Mouse (Mus musculus): ENCODE measurements at regions not wholly inside any gene's neighbourhood (a gene's known extent, or its start where the extent isn't known, plus 50 kb on each side); places are given as distances from the start of the nearest gene placed in this dataset.

DNA sequence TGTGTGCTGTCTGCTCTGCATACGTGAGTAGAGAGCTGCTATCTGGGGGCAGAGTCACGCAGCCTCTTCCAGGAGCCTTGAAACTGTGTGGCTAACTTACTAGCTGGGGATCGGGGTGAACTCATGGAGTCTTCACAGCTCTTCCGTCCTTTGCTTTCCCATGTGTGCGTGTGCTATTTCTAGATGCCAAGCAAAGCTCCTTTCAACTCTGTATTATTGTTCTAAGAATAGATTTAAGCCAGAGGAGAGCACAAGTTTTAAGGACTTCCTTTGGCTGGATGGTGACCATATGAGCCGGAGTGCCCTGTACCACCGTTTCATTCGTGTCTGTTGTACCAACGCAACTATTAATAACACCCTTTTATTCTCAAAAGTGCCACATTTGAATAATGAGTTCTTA is 254.0 kb downstream of the Gm12728 start:
- DNase-seq (ENCODE audit: low spot score in 2 of 2), result no peak

DNA sequence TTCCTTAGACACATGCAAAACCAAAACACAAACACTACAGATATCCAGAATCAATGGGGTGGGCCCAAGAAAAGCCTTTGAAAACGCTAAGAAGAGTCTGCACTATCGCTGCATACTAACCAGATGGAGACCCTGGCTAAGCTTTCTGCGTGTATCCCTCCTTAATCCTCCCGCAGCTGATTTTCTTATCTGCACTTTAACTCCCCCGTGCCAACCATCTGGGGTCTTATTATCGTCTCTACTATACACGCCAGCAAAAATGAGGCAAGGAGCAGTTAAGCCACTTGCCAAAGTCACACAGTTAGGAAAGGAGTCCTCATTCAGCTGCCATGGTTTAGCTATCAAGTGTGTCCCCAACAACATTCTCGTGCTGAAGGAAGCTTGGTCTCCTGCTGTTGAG is 258.4 kb downstream of the Gm12728 start:
- no peak for DNase-seq (ENCODE audit: low spot score in 2 of 2)

DNA sequence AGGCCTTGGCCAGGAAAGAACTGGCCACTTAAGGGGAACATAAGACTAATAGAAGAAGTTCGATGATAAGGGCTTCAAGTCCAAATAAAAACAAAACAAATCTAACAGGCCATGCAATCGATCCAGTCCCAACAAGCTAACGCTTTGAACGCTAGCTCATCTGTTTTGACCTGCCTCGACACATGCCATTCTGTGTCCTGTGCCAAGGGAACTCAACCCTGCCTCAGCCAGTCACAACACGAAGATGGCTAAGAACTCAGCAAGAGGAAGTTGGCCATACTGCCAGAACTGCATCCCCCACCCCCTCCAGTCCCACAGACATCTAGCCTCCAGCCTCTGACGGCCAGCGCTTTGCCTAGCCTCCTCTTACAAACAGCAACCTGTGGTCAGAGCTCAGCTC is 259.1 kb downstream of the Gm12728 start:
- DNase-seq (ENCODE audit: low spot score in 2 of 2), result no peak

DNA sequence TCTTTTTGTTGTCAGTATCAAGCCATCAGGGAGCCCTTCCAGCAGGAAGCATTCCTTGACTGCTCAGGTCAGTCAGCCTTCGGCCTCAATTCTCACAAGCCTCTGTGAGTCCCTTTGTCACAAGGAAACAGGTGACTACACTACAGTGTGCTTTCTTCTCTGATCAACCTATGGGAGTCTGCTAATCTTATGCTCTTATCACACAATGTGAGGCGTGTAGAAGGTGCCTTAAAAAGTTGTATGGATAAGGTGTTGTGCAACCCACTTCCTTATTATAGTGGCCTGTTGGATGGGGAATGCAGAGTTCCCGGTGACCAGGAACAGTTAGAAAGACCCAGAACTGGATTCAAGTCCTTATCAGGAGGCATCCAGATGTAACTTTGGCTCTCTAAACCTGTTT is 260.2 kb downstream of the Gm12728 start:
- no peak for DNase-seq (ENCODE audit: low spot score in 2 of 2)

DNA sequence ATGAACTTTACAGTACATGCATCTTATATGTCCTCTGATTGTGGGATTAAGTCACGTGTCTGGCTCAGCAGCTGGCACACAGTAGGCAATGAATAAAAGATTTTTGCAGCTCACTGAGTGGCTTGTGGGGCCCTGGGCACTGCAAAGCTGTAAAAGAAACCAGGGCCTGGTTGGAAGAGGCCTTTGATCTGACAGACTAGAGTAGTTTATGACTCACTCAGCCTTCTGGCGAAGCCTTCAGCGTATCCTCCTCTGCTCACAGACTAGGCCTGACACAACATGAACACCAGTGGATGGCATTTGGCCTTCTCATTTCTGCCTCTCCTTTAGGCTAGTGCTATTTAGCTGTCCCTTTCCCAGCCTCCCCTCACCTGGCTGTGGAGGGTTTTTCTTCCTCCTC is 260.6 kb downstream of the Gm12728 start:
- DNase-seq (ENCODE audit: low spot score in 2 of 2), result no peak

DNA sequence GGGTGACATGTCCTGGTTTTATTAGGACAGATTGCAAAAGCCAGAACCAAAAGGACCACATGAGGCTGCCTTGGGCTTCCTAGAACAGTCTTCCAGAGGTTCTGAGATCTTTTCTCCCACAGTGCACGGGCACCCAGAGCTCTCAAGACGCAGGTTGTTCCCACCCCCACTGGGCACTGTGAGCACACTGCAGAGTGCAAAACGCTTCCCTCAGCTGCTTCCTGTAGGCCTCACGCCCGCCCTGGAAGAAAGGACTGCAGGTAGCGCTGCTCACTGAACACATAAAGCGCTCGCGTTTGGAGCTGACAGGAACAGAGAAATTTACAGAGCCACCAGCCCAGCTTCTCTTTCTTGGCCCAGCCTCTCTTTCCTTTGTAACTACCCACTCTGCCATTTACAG is 262.5 kb upstream of the Usp24 start:
- DNase-seq (ENCODE audit: low spot score in 2 of 2), result no peak

DNA sequence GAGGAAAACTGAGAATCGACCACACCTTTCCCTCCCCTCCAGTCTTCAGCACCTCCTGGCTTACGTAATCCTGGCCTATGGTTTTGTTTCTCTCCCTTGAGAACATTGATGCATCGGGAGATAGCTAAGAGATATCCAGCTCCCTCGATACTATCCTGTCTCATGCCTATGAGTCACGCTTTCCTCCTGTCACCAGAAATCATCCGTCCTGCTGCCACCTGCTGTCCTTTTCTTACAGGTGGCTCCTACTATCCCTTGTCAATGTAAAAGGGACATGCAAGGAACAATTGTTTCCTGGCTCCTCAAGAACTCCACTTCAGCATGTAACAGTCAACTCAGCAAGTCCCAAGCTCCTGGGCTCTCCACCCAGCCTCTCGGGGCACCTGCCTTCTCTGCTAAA is 261.7 kb upstream of the Usp24 start:
- DNase-seq (ENCODE audit: low spot score in 2 of 2), result no peak

DNA sequence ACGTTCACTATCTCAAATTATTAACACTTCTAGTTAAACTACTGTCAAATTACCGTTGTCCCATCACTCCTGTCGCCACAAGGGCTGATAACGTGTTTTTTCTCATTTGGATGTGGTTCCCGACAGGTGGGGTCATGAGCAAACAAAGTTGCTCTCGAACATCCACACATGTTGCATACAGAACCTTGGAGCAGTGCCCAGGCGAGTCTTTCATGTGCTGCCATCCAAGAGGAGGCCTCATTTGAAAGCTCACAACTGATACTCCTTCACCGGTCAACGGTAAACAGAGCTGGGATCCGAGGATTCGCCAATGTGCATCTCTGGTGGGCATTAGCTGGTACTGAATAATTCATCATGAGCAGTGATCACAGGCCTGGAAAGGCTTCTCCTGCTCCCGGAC is 253.4 kb upstream of the Usp24 start:
- no peak for DNase-seq (ENCODE audit: low spot score in 2 of 2)

DNA sequence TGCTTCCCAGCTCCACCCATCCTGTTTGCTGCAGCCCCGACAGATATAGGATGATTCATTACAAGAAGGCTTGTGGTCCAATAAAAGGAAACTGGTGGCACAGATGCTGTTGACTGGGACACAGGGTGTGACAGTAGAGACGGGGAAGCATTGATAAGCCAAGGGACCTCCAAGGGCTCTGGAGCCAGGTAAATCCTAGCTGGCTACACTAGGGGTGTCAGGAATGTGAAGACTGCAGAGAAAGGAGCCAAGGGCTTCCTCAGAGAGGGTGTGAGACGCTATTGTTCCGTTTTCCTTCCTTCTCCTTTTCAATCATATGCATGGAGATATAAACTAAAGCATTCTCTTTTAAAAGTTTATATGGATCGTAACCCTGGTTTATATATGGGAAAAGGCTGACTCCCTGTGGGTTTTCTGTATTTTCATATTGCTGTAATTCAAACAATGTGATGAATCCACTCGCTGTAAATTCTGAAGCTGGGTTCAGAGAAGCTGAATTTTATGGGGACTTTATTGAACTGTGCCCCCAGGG is 252.1 kb upstream of the Usp24 start:
- no peak for DNase-seq (ENCODE audit: low spot score in 2 of 2)

DNA sequence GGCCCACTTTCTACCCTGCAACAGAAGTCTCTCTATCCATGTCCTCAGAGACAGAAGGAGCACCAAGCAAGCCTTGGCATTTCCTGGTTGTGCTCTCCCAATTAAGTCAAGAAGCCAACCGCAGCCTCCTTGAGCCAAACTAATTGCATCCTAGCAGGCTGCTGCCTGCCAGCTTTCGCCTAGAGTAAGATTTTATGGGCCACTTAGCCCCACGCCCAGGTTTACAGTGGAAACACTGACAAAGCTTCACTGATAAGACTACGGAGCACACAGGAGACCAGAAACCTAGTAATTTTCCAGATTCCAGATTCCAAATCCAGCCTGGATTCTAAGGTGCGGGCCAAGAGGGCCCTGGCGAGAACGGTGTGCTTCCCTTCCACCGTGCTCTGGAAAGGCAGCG is 249.0 kb upstream of the Usp24 start:
- DNase-seq (ENCODE audit: low spot score in 2 of 2), result no peak

DNA sequence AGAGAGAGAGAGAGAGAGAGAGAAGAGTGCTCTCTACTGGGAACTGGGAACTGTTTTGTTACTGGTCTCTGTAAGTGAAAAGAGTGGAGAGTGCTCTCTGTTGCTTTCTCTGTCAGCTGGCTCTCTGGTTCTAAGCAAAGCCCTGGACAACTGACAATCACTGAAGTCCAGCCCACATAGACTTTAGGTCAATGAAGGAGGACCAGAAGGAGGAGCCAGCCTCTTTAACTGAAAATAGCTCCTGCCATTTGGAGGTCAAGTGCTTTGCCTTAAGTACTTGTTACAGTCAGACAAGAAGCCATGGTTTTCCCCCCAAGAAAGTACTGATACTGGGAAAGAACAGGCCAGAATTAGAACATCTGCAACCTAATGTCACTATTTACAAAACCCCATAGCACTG is 232.5 kb upstream of the Usp24 start:
- DNase-seq (ENCODE audit: low spot score in 2 of 2), result no peak

DNA sequence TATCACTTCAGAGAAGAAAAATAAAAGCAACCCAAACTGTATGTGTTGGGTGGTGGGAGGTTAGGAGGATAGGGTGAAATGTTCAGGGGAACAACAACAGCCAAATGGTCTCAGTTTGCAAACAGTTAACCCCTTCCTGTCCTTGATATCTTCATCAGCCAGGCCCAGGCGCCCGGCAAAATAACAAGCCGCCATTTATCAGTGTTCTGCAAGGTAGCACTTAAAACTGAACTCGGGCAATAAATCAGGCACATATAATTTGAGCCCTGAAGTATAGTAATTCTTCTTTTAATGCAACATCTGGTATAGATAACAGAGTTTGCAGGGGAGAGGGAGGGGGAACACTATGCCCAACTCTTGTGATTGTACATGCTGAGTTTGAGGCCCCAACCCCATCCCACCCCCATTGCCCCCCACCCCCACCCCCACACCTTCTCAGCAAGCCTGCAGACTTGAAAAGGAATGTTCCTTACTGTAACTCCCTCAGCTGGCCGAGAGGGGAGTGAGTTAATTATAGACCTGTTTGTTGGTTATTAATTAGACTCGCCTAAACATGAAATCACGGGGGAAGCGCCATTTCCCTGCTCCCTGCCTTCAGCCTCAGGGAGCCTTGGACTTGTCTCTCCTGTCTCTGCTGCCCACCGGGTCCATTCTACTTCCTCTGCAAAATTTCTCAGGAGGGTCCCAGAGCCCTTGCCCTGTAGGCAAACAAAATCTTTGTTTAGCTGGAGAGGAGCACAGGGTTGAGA is 223.9 kb upstream of the Usp24 start:
- DNase-seq (ENCODE audit: low spot score in 2 of 2), result no peak

DNA sequence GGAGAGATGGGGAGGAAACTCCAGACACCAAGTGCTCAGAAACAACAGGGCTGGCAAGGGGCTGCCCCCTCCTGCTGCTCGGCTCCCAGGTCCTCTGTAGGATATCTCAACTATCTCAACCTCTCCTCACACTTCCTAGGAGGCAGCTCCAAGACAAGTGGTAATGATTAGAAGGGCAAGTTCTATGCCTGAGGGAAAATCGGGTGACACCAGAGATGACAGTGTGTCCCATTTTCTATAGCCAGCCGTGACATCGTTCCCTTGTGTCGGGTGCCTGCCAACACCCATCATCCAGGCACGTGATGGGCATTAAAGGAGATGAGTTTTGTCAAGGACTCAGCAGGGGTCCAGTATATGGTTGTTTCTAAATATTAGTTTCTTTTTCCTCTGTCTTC is 223.3 kb upstream of the Usp24 start:
- DNase-seq (ENCODE audit: low spot score in 2 of 2), result no peak

DNA sequence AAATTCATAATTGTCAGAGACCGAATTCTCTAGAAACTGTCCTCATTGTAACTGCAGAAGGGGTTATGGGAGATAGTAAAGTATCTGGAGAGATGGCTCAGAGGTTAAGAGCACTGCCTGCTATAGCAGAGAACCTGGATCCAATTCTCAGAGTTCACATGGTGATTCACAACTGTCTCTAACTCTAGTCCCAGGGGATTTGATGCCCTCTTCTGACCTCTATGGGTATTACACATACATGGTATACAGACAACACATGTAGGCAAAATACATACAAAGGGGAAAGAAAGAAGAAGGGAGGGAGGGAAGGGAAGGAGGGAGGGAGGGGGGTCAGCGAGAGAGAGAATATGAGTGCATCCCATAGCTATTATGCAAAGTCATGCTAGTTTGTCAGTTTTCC is 222.8 kb upstream of the Usp24 start:
- no peak for DNase-seq (ENCODE audit: low spot score in 2 of 2)

DNA sequence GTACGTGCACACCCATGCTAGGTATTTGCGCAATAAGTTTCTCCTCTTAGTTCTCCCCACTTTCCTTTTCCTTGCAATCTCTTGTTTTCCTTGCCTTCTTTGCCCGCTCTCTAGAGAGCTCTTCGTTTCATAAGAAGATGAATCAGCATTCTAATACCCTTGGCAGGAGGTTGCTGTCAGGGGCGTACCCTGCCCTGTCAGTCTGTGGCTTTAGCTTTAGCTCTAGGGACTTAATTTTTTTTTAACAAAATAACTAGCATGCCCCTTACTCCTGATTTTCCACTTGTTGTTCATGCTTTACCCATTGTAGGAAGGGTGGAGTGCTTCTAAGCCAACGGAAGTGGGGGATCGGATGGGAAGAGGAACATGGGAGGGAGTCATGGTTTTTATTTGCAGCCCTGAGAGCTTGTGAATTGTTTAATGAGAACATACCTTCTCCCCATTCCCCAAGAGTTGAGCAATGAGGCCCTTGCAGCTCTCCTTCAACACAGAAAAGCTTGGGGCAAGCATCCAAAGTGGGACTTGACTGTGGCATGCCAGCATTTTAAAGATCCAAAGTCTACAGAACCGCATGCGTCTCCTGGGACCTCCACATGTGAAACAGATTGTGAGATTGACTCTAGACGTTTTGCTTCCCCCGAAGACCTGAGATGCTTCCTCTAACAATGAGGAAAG is 221.0 kb upstream of the Usp24 start:
- no peak for DNase-seq (ENCODE audit: low spot score in 2 of 2)

DNA sequence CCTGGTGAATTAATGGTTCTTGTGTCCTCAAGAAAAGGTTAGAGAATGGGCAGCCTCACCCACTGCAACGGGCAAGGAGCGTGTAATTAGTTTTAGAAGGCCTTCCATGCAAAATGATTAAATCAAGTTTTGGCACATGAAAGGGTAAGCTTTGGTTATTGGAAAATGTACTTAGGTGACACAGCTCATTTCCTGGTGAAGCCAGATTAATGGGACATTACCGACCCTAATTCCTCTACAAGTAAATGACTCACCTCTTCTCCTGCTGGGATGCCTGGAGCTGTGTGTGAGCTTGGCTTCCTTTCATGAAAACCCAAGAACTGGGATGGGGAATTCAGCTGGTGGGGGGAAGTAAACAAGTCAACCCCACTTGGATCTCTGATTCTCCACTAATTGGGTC is 219.9 kb upstream of the Usp24 start:
- no peak for DNase-seq (ENCODE audit: low spot score in 2 of 2)

DNA sequence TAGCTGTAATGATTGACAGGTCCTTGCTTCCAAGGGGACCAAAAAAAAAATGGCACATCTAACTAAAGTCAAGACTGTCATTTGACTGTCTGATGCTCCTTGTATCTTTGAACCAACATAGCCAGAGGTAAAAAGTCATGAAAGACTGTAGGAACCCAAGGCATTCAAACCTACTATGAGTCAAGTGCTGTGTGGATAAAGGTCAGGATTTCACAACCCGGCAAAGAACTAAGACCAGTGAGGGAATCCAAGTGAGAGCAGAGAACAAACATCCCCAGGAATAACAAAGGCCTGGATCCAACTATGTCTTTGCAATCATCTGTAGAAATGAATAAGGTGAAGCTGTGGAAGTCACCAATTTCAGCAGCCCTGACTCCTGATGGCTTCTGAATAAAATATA is 218.2 kb upstream of the Usp24 start:
- DNase-seq (ENCODE audit: low spot score in 2 of 2), result no peak

DNA sequence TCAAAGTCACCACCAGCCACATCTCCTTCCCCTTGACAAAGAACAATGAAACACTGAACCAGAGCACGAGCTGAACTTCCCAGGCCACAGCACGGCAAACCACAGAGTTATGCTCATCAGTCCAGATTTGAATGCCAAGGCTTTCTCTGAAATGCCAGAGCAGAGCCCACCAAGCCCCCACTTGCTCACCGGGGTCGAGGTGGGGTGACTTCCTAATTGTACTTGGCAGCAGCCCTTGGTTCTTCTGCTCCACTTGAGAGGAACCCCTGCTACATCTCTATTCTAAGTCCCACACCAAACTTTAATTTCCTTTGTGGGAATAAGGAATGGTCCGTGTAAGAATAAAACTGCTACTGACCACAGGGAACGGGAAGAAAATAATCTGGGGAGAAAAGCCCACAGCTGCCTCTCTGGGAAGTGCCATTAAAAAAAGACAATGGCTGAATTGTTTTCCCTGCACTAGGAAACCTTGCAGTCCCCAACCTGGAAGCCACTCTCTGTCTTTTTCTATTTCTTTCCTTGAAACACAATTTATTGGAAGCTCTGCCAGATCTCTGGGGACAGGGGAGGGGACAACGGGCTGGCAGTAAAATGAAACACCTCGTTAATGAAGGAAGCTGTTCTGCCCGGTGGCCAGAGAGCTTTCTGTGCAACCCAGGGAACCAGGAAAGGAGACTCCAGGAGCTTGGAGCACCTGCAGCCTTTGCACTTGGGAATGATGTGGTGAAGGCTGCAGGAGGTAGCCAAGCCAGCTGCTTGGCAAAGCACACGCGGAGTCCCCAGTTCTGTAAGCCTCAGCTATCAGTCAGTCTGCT is 215.6 kb upstream of the Usp24 start:
- DNase-seq (ENCODE audit: low spot score in 2 of 2), result no peak

DNA sequence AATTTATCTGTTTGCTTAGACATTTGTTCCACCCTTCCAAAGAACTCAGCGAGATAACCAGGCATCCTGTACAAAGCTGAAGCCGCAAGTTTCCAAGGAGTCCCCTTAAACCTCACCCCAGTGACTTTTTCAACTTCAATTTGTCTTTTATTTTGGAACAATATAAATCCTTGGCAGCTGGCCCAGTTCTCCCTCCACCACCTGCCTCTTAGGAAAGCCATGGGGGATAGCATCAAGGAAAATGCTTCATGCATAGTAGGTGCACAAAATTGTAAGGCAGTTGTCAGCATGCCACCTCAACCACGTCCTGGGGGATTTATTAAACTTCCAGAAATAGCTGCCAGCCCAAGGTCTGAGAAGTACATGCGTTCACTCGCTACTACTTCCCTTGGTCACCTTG is 214.1 kb upstream of the Usp24 start:
- DNase-seq (ENCODE audit: low spot score in 2 of 2), result no peak

DNA sequence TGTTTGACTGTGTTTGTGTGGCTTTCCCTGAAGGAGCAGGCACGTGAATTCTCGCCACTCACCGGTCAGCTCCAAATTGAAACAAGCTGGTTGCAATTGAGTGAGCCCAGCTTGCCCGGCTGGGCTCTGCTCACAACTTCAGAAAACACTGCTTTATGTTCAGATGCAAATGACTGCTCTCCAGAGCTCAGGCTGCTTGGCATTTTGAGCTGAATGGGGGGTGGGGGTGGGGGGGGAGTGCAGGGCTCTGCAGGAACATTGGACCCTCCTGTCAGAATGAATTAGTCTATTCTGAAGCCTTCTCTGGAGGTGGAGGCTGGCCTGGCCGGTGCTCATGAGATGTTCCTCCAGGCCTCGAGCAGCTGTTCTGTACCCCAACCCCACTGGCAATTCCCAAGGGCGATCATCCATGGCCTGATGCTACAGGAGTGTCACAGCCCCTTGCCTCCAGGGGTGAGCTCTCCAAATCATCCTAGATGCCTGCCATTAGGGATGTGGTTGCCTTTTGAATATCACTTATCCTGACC is 213.5 kb upstream of the Usp24 start:
- DNase-seq (ENCODE audit: low spot score in 2 of 2), result peak; percentile 26 to 32

DNA sequence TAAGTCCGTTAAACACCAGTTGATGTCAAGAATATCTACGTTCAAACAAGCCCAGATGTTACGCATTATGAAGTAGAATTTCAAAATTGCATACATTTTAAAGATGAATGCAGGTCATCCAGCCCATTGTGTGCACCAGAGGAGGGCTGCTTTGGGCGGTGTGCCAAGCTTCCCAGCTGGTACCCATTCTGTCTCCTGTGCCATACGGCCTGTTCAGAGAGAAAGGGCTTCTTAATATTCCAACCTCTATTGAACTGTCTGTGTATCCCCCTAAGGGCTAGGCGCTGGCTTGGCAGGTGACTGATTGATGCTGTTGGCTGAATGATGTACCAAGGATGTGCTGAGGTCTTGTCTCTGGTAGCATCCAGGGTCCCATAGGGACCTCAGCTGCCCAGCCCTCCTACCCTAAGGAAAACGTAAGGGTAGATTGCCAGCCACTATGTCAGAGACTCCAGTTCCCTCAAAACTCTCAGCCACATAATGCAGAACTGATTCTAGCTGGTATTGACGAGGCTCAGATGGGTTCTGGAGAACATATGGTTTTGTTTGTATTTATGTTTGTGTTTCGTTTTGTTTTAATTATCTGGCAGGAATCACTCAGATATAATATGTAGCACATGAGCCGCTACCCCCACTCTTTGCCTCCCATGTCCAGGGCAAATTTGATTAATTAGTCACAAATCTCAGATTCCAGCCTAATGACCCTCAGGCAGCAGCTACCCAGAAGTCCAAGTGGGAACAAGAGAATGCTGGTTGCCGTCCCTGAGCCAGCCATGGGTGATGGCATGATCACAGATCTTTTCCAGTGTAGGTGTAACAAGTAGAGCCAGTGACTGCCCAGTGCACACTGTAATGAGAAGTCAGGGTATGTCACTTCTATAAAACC is 212.0 kb upstream of the Usp24 start:
- DNase-seq (ENCODE audit: low spot score in 2 of 2), result peak in 1 of 2 experiments; percentile 46
